Mouse (Mus musculus): ENCODE results near the gene Pth2. TPM values are rescaled to one million over a fixed set of nuclear protein-coding genes. Genes with fewer than 3 reads are reported as not detected.

The Pth2 gene
- polyA plus RNA-seq, 1 experiment from 2014 or later, result not detected

DNA sequence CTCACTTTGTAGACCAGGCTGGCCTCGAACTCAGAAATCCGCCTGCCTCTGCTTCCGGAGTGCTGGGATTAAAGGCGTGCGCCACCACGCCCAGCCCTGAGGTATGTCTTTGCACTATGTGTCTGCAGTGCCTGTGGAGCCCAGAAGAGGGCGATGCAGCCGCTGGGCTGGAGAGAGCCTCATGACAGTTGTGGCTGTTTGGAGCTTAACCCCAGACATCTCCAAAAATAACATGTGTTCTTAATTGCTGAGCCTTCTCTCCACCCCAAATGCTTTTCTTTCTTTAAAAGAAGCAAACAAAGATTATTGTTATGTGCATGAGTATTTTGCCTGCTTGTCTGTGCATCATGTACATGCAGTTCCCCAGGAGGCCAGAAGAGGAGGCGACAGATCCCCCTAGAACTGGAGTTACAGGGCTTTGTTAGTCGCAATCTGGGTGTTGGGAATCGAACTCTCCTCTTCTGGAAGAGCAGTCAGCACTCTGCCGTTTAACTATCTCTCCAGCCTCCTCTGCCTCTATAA is 25.7 kb upstream of the Pth2 start:
- peak overlapping the region; percentile 80 for H3K4me2 ChIP-seq (replicated peaks)
- no peak overlapping the region for H3K27ac ChIP-seq
- 80% methylated on average over 12 of the region's 12 CpGs for WGBS
- peaks cover 9% of the 10 kb centered on the region for H3K4me1 ChIP-seq
- H3K36me3 ChIP-seq, result peaks cover 25% of the 10 kb centered on the region
- H3K4me3 ChIP-seq, result peak overlapping the region; percentile 63
- no peak overlapping the region for H3K9ac ChIP-seq
- H3K27me3 ChIP-seq (replicated peaks), result no peaks in the 10 kb centered on the region
- ATAC-seq (ENCODE audit: low FRiP score, low read depth), result peak; percentile 22
- no peaks in the 10 kb centered on the region for H3K9me3 ChIP-seq

DNA sequence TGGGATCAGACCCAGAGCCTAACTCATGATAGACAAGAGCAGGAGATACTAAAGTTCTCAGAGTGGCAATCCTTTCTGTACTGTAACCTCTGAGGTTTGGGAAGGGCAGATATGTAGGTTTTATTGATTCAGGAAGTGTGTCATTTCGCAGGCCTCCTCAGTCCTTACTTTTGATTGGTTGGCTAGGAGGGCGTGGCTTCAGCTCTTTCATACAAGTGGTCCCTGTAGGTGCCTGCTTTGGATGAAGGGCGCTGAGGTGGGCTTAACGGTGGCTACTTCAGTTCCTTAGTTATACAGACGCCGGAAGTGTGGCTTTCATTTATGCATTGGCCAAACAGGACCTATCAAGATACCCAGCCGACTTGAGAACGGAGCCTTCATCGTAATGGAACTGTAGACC is 25.2 kb upstream of the Pth2 start:
- WGBS, result 87% methylated on average over 9 of the region's 9 CpGs
- no peak for ATAC-seq (ENCODE audit: low FRiP score, low read depth)
- H3K36me3 ChIP-seq, result peaks cover 30% of the 10 kb centered on the region
- H3K9ac ChIP-seq, result no peak overlapping the region
- H3K27ac ChIP-seq, result no peak overlapping the region
- no peaks in the 10 kb centered on the region for H3K9me3 ChIP-seq
- no peak overlapping the region for H3K4me3 ChIP-seq
- H3K4me2 ChIP-seq (replicated peaks), result peak overlapping the region; percentile 80
- peaks cover 9% of the 10 kb centered on the region for H3K4me1 ChIP-seq
- H3K27me3 ChIP-seq (replicated peaks), result no peaks in the 10 kb centered on the region

DNA sequence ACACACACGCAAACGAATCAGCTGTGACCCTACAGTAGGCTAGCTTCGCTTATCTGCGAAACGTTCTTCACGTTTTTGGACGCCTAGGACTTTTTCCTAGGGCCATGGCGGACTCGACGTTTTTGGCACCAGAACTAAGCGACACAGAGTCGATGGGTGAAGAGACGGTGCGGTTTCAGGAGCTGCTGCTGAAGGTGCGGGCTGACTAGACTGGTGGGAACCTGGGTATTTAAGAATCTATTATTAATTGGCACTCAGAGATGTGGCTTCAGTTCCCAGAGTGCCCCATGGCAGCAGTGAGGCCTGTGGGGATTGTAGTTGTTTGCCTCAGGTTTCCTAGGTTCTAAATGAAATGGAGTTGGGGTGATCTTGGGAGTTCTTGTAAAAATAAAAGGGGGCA is 24.6 kb upstream of the Pth2 start:
- peaks cover 35% of the 10 kb centered on the region for H3K36me3 ChIP-seq
- peaks cover 9% of the 10 kb centered on the region for H3K4me1 ChIP-seq
- no peak overlapping the region for H3K4me3 ChIP-seq
- ATAC-seq (ENCODE audit: low FRiP score, low read depth), result no peak
- H3K9ac ChIP-seq, result no peak overlapping the region
- H3K4me2 ChIP-seq (replicated peaks), result no peak overlapping the region
- WGBS, result 96% methylated on average over 15 of the region's 15 CpGs
- no peaks in the 10 kb centered on the region for H3K9me3 ChIP-seq
- no peaks in the 10 kb centered on the region for H3K27me3 ChIP-seq (replicated peaks)
- no peak overlapping the region for H3K27ac ChIP-seq

DNA sequence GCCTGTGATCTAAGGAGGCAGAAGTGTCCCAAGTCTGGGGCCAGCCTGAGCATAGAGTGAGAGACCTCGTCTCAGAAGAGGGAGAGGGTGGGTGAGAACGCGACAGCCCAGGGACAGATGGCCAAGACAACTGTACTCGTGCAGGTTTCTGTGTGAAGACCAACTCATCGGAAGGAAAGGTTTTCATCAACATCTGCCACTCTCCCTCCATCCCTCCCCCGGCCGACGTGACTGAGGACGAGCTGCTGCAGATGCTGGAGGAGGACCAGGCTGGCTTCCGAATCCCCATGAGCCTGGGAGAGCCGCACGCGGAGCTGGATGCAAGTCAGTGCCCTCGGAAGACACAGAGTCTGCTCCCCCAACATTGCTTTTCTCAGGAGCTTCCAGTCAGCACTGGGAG is 23.3 kb upstream of the Pth2 start:
- no peak overlapping the region for H3K27ac ChIP-seq
- ATAC-seq (ENCODE audit: low FRiP score, low read depth), result no peak
- peaks cover 35% of the 10 kb centered on the region for H3K36me3 ChIP-seq
- no peak overlapping the region for H3K4me2 ChIP-seq (replicated peaks)
- 86% methylated on average over 14 of the region's 14 CpGs for WGBS
- H3K9ac ChIP-seq, result no peak overlapping the region
- no peaks in the 10 kb centered on the region for H3K9me3 ChIP-seq
- H3K27me3 ChIP-seq (replicated peaks), result peaks cover 2% of the 10 kb centered on the region
- H3K4me3 ChIP-seq, result no peak overlapping the region
- H3K4me1 ChIP-seq, result peaks cover 14% of the 10 kb centered on the region

DNA sequence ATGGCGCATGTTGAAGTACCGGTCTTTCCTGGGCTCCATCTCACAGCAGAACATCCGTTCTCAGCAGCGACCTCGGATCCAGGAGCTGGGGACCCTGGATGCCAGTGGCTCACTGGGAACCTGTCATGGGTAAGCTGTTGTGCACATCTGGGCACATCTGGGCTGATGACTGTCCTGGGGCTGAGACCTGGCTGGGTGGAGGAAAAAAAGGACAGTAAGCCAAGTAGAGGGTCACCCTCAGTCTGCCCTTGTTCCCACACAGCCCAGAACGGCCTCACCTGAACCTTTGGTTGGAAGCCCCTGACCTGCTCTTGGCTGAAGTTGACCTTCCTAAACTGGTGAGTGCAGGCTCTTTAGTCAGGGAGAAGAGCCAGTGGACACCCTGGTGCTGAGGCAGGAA is 21.8 kb upstream of the Pth2 start:
- H3K36me3 ChIP-seq, result peaks cover 35% of the 10 kb centered on the region
- no peak overlapping the region for H3K4me3 ChIP-seq
- peaks cover 15% of the 10 kb centered on the region for H3K4me1 ChIP-seq
- H3K27ac ChIP-seq, result no peak overlapping the region
- WGBS, result 96% methylated on average over 6 of the region's 6 CpGs
- no peak for ATAC-seq (ENCODE audit: low FRiP score, low read depth)
- H3K4me2 ChIP-seq (replicated peaks), result no peak overlapping the region
- no peaks in the 10 kb centered on the region for H3K9me3 ChIP-seq
- H3K27me3 ChIP-seq (replicated peaks), result peaks cover 17% of the 10 kb centered on the region
- no peak overlapping the region for H3K9ac ChIP-seq

DNA sequence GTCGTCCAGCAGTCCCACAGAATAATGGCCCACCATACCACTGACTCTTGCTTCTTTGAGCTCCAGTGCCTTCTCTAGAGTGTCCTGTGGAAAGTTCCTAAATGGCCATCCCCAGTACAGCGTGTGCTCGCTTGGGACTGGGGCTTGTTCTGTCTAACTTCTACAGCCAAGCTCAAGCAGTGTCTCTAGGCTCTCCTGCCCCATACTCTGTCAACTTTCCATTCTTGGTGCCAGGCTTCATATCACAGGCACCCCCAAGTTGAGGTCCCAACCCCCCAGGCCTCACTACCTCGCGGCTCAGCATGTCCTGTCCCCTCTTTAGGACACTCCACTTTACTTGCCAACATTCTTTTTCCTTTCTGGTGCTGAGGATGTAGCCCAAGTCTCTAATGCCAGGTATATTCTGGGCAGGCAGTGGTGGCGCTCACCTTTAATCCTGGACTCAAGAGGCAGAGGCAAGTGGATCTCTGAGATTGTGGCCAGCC is 20.4 kb upstream of the Pth2 start:
- H3K9me3 ChIP-seq, result no peaks in the 10 kb centered on the region
- no peak overlapping the region for H3K4me3 ChIP-seq
- peaks cover 31% of the 10 kb centered on the region for H3K27me3 ChIP-seq (replicated peaks)
- H3K4me2 ChIP-seq (replicated peaks), result no peak overlapping the region
- ATAC-seq (ENCODE audit: low FRiP score, low read depth), result no peak
- peaks cover 11% of the 10 kb centered on the region for H3K4me1 ChIP-seq
- H3K27ac ChIP-seq, result no peak overlapping the region
- H3K9ac ChIP-seq, result no peak overlapping the region
- WGBS, result 93% methylated on average over 6 of the region's 6 CpGs
- peaks cover 35% of the 10 kb centered on the region for H3K36me3 ChIP-seq

DNA sequence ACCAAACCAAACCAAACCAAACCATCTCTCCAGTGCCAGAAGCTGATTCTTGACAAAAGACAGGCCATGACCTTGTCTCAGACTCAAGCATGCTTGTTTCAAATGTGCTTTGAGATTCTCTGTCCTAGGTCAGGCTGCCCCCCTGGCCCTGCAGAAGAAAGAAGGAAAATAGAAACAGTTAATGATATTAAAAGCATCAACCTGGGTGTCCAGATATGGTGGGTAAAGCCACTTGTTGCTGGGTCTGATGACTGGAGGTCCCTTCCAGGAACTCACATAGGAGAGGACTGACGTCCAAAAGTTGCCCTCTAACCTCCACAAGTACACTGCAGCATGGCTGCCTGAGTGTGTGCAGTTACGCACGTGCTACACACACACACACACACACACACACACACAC is 19.9 kb upstream of the Pth2 start:
- peaks cover 36% of the 10 kb centered on the region for H3K27me3 ChIP-seq (replicated peaks)
- H3K4me2 ChIP-seq (replicated peaks), result no peak overlapping the region
- H3K9me3 ChIP-seq, result no peaks in the 10 kb centered on the region
- H3K9ac ChIP-seq, result no peak overlapping the region
- no peak overlapping the region for H3K27ac ChIP-seq
- WGBS, result 92% methylated on average over 3 of the region's 3 CpGs
- H3K4me3 ChIP-seq, result no peak overlapping the region
- H3K36me3 ChIP-seq, result peaks cover 35% of the 10 kb centered on the region
- peaks cover 11% of the 10 kb centered on the region for H3K4me1 ChIP-seq
- ATAC-seq (ENCODE audit: low FRiP score, low read depth), result no peak

DNA sequence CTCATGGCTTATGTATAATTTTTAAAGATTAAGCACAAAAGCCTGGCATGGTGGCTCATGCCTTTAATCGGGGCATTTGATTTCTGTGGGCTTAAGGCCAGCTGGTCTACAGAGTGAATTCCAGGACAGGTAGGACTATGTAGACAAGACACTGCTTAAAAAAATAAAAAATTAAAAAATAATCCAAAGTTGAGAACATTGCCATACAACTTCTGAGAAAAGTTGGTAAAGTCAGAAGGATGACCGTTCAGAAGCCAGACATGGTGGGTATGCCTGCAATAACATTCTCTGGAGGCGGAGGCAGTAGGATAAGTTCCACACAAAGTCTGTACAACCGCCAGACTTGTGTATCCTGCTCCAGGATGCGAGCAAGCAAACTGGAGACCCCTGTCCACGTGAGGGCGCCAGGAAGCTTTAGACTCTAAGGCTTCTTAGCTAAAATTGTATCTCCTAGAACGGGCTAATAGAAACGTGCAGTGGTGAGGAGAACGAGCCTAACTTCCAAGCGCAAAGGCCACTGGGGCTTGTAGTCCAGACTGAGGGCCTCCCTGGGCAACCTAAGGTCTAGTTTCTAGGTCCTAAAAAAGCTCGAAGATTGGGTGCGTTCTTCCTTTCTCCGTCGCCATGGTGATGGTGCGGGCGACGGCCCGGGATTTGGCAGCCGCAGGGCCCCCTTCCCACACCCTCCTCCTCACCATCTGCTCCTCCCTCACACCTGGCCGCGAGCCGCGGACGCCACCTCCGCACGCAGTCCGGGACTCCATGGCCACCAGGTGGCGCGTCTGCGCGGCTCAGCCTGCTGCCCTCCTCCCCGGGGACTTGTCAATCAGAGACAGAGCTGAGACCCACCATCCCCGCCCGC is 19.0 kb upstream of the Pth2 start:
- Histone ChIP-seq H3K36me3 (peaks cover 35% of the 10 kb centered on the region), H3K4me3 (peak overlapping the region; percentile 25), H3K4me2 (replicated peaks) (peak overlapping the region; percentile 63), H3K27me3 (replicated peaks) (peaks cover 46% of the 10 kb centered on the region), H3K27ac (no peak overlapping the region), H3K9me3 (no peaks in the 10 kb centered on the region), H3K4me1 (peaks cover 11% of the 10 kb centered on the region), H3K9ac (0 out of 2 replicates have a peak overlapping the region, but pooled peaks have one; percentile 40)
- ATAC-seq (ENCODE audit: low FRiP score, low read depth), result peak; percentile 80
- 5% methylated on average over 35 of the region's 35 CpGs for WGBS

DNA sequence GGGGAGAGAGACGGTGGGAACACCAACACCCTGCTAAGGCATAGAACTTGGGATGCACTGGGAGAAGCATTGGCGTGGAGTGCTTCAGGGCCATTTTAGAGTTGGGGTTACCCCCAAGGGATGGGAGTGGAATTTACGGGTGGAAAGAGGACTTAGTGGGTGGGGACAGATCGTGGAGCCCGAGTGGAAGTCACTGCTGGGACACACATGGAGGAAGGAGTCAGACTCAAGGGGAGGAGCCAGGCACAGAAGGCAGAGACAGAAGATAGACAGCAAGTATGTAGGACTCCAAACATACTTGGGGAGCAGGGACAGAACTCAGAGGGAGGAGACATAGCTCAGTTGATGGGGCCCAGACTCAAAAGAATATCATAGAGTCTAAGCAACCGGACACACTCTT is 18.2 kb upstream of the Pth2 start:
- H3K9ac ChIP-seq, result 0 out of 2 replicates have a peak overlapping the region, but pooled peaks have one; percentile 40
- H3K27me3 ChIP-seq (replicated peaks), result peaks cover 53% of the 10 kb centered on the region
- H3K4me3 ChIP-seq, result no peak overlapping the region; the same call in 1 of the 2 replicates
- no peaks in the 10 kb centered on the region for H3K9me3 ChIP-seq
- H3K27ac ChIP-seq, result no peak overlapping the region
- peaks cover 14% of the 10 kb centered on the region for H3K4me1 ChIP-seq
- peak overlapping the region; percentile 63 for H3K4me2 ChIP-seq (replicated peaks)
- peaks cover 34% of the 10 kb centered on the region for H3K36me3 ChIP-seq
- no peak for ATAC-seq (ENCODE audit: low FRiP score, low read depth)
- 29% methylated on average over 6 of the region's 6 CpGs for WGBS

DNA sequence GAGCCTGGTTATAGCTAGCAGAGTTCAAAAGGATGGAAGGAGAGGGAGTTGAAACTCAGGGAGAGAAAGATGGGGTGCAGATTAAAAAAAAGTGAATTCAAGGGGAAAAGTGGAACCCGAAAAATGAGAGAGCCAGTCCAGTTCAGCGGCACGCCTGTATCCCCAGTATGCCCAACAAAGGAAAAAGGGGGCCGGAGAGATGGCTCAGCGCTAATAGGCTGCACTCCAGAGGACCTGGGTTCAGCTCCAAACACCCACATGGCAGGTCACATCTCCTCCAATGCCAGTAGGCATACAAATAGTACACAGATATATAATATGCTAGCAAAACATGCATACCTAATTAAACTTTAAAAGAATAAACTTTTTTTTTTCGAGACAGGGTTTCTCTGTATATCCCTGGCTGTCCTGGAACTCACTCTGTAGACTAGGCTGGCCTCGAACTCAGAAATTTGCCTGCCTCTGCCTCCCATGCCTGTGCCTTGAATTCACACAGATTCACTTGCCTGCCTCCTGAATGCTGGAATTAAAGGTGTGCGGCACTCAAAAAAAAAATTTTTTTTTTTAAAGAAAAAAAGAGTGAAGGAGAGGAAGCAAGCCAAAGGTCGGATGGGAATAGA is 17.7 kb upstream of the Pth2 start:
- H3K4me1 ChIP-seq, result peaks cover 19% of the 10 kb centered on the region
- no peak overlapping the region for H3K9ac ChIP-seq
- no peaks in the 10 kb centered on the region for H3K9me3 ChIP-seq
- WGBS, result 72% methylated on average over 9 of the region's 9 CpGs
- peak overlapping the region; percentile 65; the same call in 1 of the 2 replicates for H3K4me2 ChIP-seq (replicated peaks)
- ATAC-seq (ENCODE audit: low FRiP score, low read depth), result no peak
- H3K27me3 ChIP-seq (replicated peaks), result peaks cover 59% of the 10 kb centered on the region
- peaks cover 28% of the 10 kb centered on the region for H3K36me3 ChIP-seq
- H3K4me3 ChIP-seq, result no peak overlapping the region
- no peak overlapping the region for H3K27ac ChIP-seq

DNA sequence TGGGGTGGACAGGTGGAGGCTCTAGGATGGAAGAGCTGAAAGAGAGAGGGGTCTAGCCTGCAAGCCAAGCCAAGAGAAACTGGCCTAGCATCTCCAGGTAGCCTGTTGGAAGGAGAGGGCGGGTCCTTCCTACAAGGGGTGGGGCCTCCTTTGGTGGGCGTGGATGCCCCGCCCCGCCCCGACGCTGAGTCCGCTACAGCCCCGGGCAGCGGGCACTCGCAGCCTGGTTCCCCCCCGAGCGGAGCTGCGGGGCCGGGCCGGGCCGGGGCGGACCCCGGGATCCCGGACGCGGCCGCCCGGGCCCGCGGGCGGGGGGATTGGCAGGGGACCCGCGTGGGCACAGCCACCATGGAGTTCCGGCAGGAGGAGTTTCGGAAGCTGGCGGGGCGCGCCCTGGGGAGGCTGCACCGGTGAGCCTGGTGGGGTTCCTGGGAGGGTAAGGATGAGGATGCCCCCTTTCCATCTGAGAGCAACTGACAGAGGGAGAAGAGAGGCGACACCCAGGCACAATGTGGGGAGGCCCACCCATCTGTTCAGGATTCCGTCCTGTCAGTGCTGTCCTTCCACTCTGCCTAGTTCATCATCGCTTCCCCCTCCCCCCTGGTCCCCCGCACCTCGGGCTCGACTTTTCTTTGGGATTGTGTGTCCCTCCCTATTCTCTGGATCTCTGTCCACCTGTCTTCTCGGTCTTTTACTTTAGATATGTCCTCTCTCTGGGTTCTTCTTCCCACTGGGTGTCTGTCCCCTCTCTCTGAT is 16.9 kb upstream of the Pth2 start, which contains the start of gene Slc17a7:
Gene Slc17a7, plus strand, starts transcription at position 215 of the 756 bp plus-strand sequence.
- peak within 1 kb of the TSS; percentile 65 for H3K4me2 ChIP-seq (replicated peaks)
- no peaks in the 10 kb centered on the region for H3K9me3 ChIP-seq
- no peak within 1 kb of the TSS for H3K27ac ChIP-seq
- H3K27me3 ChIP-seq (replicated peaks), result peaks cover 67% of the 10 kb centered on the region
- 2% methylated on average over 41 of the region's 41 CpGs for WGBS
- H3K4me3 ChIP-seq, result peak within 1 kb of the TSS; percentile 35
- H3K9ac ChIP-seq, result peak within 1 kb of the TSS; percentile 56
- H3K4me1 ChIP-seq, result peaks cover 27% of the 10 kb centered on the region
- peaks cover 22% of the 10 kb centered on the region for H3K36me3 ChIP-seq
- ATAC-seq (ENCODE audit: low FRiP score, low read depth), result no peak

DNA sequence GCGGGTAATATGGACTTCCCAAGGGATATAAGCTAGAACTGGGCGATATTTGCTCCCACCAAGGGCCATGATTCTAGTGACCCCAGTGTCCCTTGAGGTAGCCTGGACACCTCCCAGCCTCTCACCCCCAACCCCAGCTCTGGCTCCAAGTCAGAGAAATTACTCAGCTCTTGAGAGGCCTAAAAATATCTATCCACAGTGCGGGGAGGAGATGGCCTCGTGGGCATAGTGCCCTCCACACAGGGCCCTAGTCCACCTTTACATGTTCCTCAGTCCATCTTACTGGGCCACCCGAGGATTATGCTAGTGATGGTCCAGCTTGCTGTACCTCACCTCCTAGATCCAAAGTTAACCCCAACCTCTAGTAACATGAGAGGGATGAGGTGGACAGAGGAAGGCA is 16.0 kb upstream of the Pth2 start:
- H3K4me2 ChIP-seq (replicated peaks), result no peak overlapping the region
- 64% methylated on average over 5 of the region's 5 CpGs for WGBS
- no peak overlapping the region for H3K27ac ChIP-seq

More for the DNA sequence above, 16.0 kb upstream of the Pth2 start:
- Histone ChIP-seq H3K27me3 (replicated peaks) (peaks cover 76% of the 10 kb centered on the region), H3K36me3 (peaks cover 13% of the 10 kb centered on the region), H3K4me3 (no peak overlapping the region), H3K9me3 (peaks cover 5% of the 10 kb centered on the region; the same call in 1 of the 2 replicates), H3K9ac (no peak overlapping the region), H3K4me1 (peaks cover 27% of the 10 kb centered on the region)
- no peak for ATAC-seq (ENCODE audit: low FRiP score, low read depth)

Measured in neural tube, embryonic 12.5 days (tissue).